Mouse (Mus musculus) forebrain, embryonic 11.5 days (tissue): ENCODE results near the gene Cdk13. TPM values are rescaled to one million over a fixed set of nuclear protein-coding genes. Genes with fewer than 3 reads are reported as not detected.

Experiments used
- ATAC-seq: fragments of 200-750 bp; cut with Nextera tagmentation; replicated peaks from 2 replicates; pipeline ENCODE4 v1.8.0; 2017; ENCODE audit warnings: moderate TSS enrichment; ENCODE audit not compliant: low FRiP score
- DNase-seq: peaks from one replicate; pipeline ENCODE4 v3.0.0-alpha.2; 2017; ENCODE audit warnings: low spot score
- H3K27ac ChIP-seq: fragments of 300-500 bp; sonication (generic); 2 replicates; pipeline ENCODE4 v1.5.1; 2014; ENCODE audit warnings: low read depth, low read length
- H3K27me3 ChIP-seq: fragments of 300-500 bp; sonication (generic); 2 replicates; pipeline ENCODE4 v1.6.1; 2014; ENCODE audit warnings: mild to moderate bottlenecking, low read length, mixed read lengths; ENCODE audit not compliant: control insufficient read depth, insufficient read depth
- H3K36me3 ChIP-seq: fragments of 300-500 bp; sonication (generic); 2 replicates; pipeline ENCODE4 v1.6.1; 2014; ENCODE audit warnings: mild to moderate bottlenecking, low read length, moderate library complexity, mixed read lengths; ENCODE audit not compliant: control insufficient read depth, insufficient read depth
- H3K4me1 ChIP-seq: fragments of 300-500 bp; sonication (generic); replicated peaks from 2 replicates; pipeline ENCODE4 v1.6.1; 2014; ENCODE audit warnings: low read length, mixed read lengths; ENCODE audit not compliant: control insufficient read depth, insufficient read depth
- H3K4me2 ChIP-seq: fragments of 300-500 bp; sonication (generic); 2 replicates; pipeline ENCODE4 v1.6.1; 2014; ENCODE audit warnings: low read depth, mild to moderate bottlenecking, low read length, moderate library complexity, mixed read lengths; ENCODE audit not compliant: severe bottlenecking
- H3K4me3 ChIP-seq: fragments of 300-500 bp; sonication (generic); 2 replicates; pipeline ENCODE4 v1.5.1; 2014; ENCODE audit warnings: low read depth, low read length
- H3K9ac ChIP-seq: fragments of 300-500 bp; sonication (generic); 2 replicates; pipeline ENCODE4 v1.6.1; 2014; ENCODE audit warnings: low read length
- H3K9me3 ChIP-seq: fragments of 300-500 bp; sonication (generic); 2 replicates; pipeline ENCODE4 v1.6.1; 2016; ENCODE audit warnings: low read length, mixed read lengths; ENCODE audit not compliant: control insufficient read depth
- WGBS: fragments of 180-500 bp; shearing (Covaris S2); extraction: QIAGEN DNeasy Blood & Tissue Kit; methylation state at CpG from one replicate; pipeline ENCODE4 v1.1.7; 2014; 5-methylcytosine and 5-hydroxymethylcytosine counted together
- polyA plus RNA-seq: library from polyadenylated mRNA; unstranded; fragments of >200 nt; fragmentation: Nextera tagmentation; extraction: Ambion mirVana; gene quantifications from 2 replicates; pipeline ENCODE4 v1.2.1, GENCODE M21; 2014

Cdk13 gene
- polyA plus RNA-seq, 1 experiment from 2014 or later, result 19.0 TPM

- Histone ChIP-seq H3K27me3 (no peaks in the 10 kb centered on the region), H3K4me1 (no peaks in the 10 kb centered on the region), H3K36me3 (no peaks in the 10 kb centered on the region), H3K9me3 (no peaks in the 10 kb centered on the region), H3K27ac (no peak overlapping the region), H3K9ac (no peak overlapping the region), H3K4me3 (no peak overlapping the region), H3K4me2 (no peak overlapping the region)
- ATAC-seq, result no peak
- WGBS, result 90% methylated on average over 2 of the region's 2 CpGs
- DNase-seq, result no peak
Observed at GRCm38 (mm10) chr13:17817226-17817625, 12.3 kb upstream of the Cdk13 start.

- no peaks in the 10 kb centered on the region for H3K9me3 ChIP-seq
- ATAC-seq, result no peak
Observed at GRCm38 (mm10) chr13:17805614-17805975, 698 bp upstream of the Cdk13 start.

GRCm38 (mm10) chr13:17804058-17804841 lies 647 bp downstream of the Cdk13 start:
- peak; percentile 49 for ATAC-seq
- H3K27ac ChIP-seq, result peak overlapping the region; percentile 94
- peaks cover 2% of the 10 kb centered on the region; the same call in 1 of the 2 replicates for H3K36me3 ChIP-seq
- H3K9ac ChIP-seq, result peak overlapping the region; percentile 92
- peak; percentile 84 for DNase-seq
- peak overlapping the region; percentile 60 for H3K4me2 ChIP-seq
- H3K27me3 ChIP-seq, result no peaks in the 10 kb centered on the region
- under 1% methylated on average over 82 of the region's 105 CpGs for WGBS
- peak overlapping the region; percentile 97 for H3K4me3 ChIP-seq
- H3K9me3 ChIP-seq, result no peaks in the 10 kb centered on the region
- H3K4me1 ChIP-seq, result peaks cover 3% of the 10 kb centered on the region; the same call in 1 of the 2 replicates

More at GRCm38 (mm10) chr13:17805614-17805975, 698 bp upstream of the Cdk13 start:
- under 1% methylated on average over 14 of the region's 14 CpGs for WGBS
- peak overlapping the region; percentile 75; the same call in 1 of the 2 replicates for H3K27ac ChIP-seq
- peaks cover under 1% of the 10 kb centered on the region; the same call in 1 of the 2 replicates for H3K36me3 ChIP-seq
- peak overlapping the region; percentile 92 for H3K9ac ChIP-seq
- peaks cover 3% of the 10 kb centered on the region; the same call in 1 of the 2 replicates for H3K4me1 ChIP-seq
- H3K4me2 ChIP-seq, result peak overlapping the region; percentile 57; the same call in 1 of the 2 replicates
- peak overlapping the region; percentile 97 for H3K4me3 ChIP-seq
- H3K27me3 ChIP-seq, result no peaks in the 10 kb centered on the region
- no peak for DNase-seq

- peak overlapping the region; percentile 94 for H3K27ac ChIP-seq
- H3K9ac ChIP-seq, result peak overlapping the region; percentile 92
- peaks cover 3% of the 10 kb centered on the region; the same call in 1 of the 2 replicates for H3K4me1 ChIP-seq
- WGBS, result under 1% methylated on average over 75 of the region's 85 CpGs
- H3K4me3 ChIP-seq, result peak overlapping the region; percentile 97
- peak overlapping the region; percentile 60 for H3K4me2 ChIP-seq
- no peaks in the 10 kb centered on the region for H3K9me3 ChIP-seq
- peaks cover 2% of the 10 kb centered on the region; the same call in 1 of the 2 replicates for H3K36me3 ChIP-seq
- no peaks in the 10 kb centered on the region for H3K27me3 ChIP-seq
- DNase-seq (peak; percentile 86), ATAC-seq (peak; percentile 51)
Observed at GRCm38 (mm10) chr13:17803331-17804057, 1.4 kb downstream of the Cdk13 start.

GRCm38 (mm10) chr13:17802880-17803279 lies 2.0 kb downstream of the Cdk13 start:
- ATAC-seq, result no peak
- peaks cover 3% of the 10 kb centered on the region; the same call in 1 of the 2 replicates for H3K4me1 ChIP-seq
- H3K4me3 ChIP-seq, result peak overlapping the region; percentile 97
- WGBS, result 5% methylated on average over 3 of the region's 3 CpGs
- no peaks in the 10 kb centered on the region for H3K9me3 ChIP-seq
- H3K27ac ChIP-seq, result no peak overlapping the region
- peak overlapping the region; percentile 60 for H3K4me2 ChIP-seq
- H3K9ac ChIP-seq, result peak overlapping the region; percentile 92
- H3K27me3 ChIP-seq, result no peaks in the 10 kb centered on the region
- H3K36me3 ChIP-seq, result peaks cover 2% of the 10 kb centered on the region; the same call in 1 of the 2 replicates
- no peak for DNase-seq

- Histone ChIP-seq H3K27ac (no peak overlapping the region), H3K4me1 (peaks cover 3% of the 10 kb centered on the region; the same call in 1 of the 2 replicates), H3K27me3 (no peaks in the 10 kb centered on the region), H3K4me3 (no peak overlapping the region), H3K9me3 (no peaks in the 10 kb centered on the region), H3K36me3 (peaks cover 2% of the 10 kb centered on the region; the same call in 1 of the 2 replicates), H3K9ac (no peak overlapping the region), H3K4me2 (no peak overlapping the region)
- ATAC-seq, result no peak
- no peak for DNase-seq
- WGBS, result 89% methylated on average over 2 of the region's 2 CpGs
Observed at GRCm38 (mm10) chr13:17799735-17800134, 5.2 kb downstream of the Cdk13 start.

GRCm38 (mm10) chr13:17795757-17796456 lies 9.0 kb downstream of the Cdk13 start:
- Histone ChIP-seq H3K9me3 (no peaks in the 10 kb centered on the region), H3K4me2 (no peak overlapping the region), H3K4me1 (no peaks in the 10 kb centered on the region), H3K27ac (no peak overlapping the region), H3K36me3 (peaks cover 2% of the 10 kb centered on the region; the same call in 1 of the 2 replicates), H3K9ac (no peak overlapping the region), H3K27me3 (no peaks in the 10 kb centered on the region), H3K4me3 (no peak overlapping the region)
- no peak for ATAC-seq
- 90% methylated on average over 3 of the region's 3 CpGs for WGBS
- DNase-seq, result no peak

GRCm38 (mm10) chr13:17783643-17784042 lies 21.3 kb downstream of the Cdk13 start:
- WGBS, result 96% methylated on average over 5 of the region's 5 CpGs
- DNase-seq (no peak), ATAC-seq (no peak)
- H3K27me3 ChIP-seq, result no peaks in the 10 kb centered on the region
- no peaks in the 10 kb centered on the region for H3K4me1 ChIP-seq
- no peaks in the 10 kb centered on the region for H3K9me3 ChIP-seq
- no peaks in the 10 kb centered on the region for H3K36me3 ChIP-seq
- no peak overlapping the region for H3K4me2 ChIP-seq
- H3K4me3 ChIP-seq, result no peak overlapping the region
- H3K9ac ChIP-seq, result no peak overlapping the region
- no peak overlapping the region for H3K27ac ChIP-seq
